Comparison of ENCODE assay signal across 19 mouse cellular contexts in genomic region chr11:3431976-3432603, GRCm38 (mm10). TPM values are rescaled to one million over a fixed set of nuclear protein-coding genes. Genes with fewer than 3 reads are reported as not detected.
DNase-seq lines count a peak whose midpoint lies in the region; TF ChIP-seq lines count a peak whose summit lies in the region.
"Had no signal": no experiment of that assay in that cellular context is flagged by ENCODE, and none has a peak within 500 bp of the region (broad histone marks: within the 10 kb centered on the region; RNA-seq: fewer than 3 reads in every experiment).

No protein-coding gene starts in this region.

- peak overlapping the region; percentile 50 for H3K4me2 ChIP-seq in myocyte (ENCODE audit: low read depth)
- H3K4me2 ChIP-seq: forebrain, embryonic 15.5 days; heart, embryonic 11.5 days; heart, embryonic 15.5 days; hindbrain, embryonic 15.5 days had no signal

- H3K36me3 ChIP-seq in myocyte (ENCODE audit: control insufficient read depth, insufficient read depth), result peaks cover 29% of the 10 kb centered on the region
- H3K36me3 ChIP-seq: forebrain, embryonic 15.5 days; heart, embryonic 15.5 days; hindbrain, embryonic 15.5 days had no signal

- peaks cover 74% of the 10 kb centered on the region for H3K79me2 ChIP-seq in myocyte (ENCODE audit: control insufficient read depth, insufficient read depth)

- H3K27me3 ChIP-seq in myocyte (ENCODE audit: control insufficient read depth, insufficient read depth, insufficient read length), result no peaks in the 10 kb centered on the region
- H3K27me3 ChIP-seq: forebrain, embryonic 15.5 days; heart, embryonic 15.5 days; hindbrain, embryonic 15.5 days; Patski had no signal

- TF ChIP-seq POLR2A in myocyte (IDR thresholded peaks at IDR 0.05; ENCODE audit: insufficient read length, low read depth), result no peak

- H3ac ChIP-seq in myocyte (ENCODE audit: control insufficient read depth, insufficient read length), result no peak overlapping the region

- peak overlapping the region; percentile 23 for H3K4me3 ChIP-seq in myocyte
- H3K4me3 ChIP-seq: forebrain, embryonic 15.5 days; heart, adult 2 months; heart, embryonic 15.5 days; hindbrain, embryonic 10.5 days; hindbrain, embryonic 15.5 days had no signal

- DNase-seq in cerebellum, adult 9-11 months, result peak; percentile 14
- DNase-seq in cerebellum, postnatal 25 days, result no peak
- DNase-seq in ovary, postnatal 36 days (ENCODE audit: low spot score), result peak; percentile 28
- no peak for DNase-seq in ovary, postnatal 10 days (ENCODE audit: low spot score)
- peak; percentile 49 for DNase-seq in adrenal gland, postnatal 10 days
- no peak for DNase-seq in urinary bladder, postnatal 4 days (ENCODE audit: low spot score in 2 of 2)
- DNase-seq in thymus, postnatal 0 days (ENCODE audit: low spot score), result no peak
- DNase-seq: cerebellum, adult 11-12 months; cerebellum, adult 9-10 months; gastrocnemius, postnatal 10 days; heart, adult 2 months; heart, postnatal 14 days had no signal

TF ChIP-seq in myocyte, 11 proteins besides CTCF, POLR2A, EP300 and RAD21:
- TF ChIP-seq POLR2AphosphoS2 (IDR thresholded peaks at IDR 0.05; ENCODE audit: insufficient read length, low read depth) (peak; percentile 51), TCF12 (IDR thresholded peaks at IDR 0.05; ENCODE audit: insufficient read depth, poor library complexity, severe bottlenecking) (no peak), MYOD1 (IDR thresholded peaks at IDR 0.05; ENCODE audit: control insufficient read depth in 1 of 3, insufficient read length in 2 of 3, low read depth in 2 of 3) (no peak)

RNA-seq across cellular contexts. Expression of gene Rnf185, which starts 20.1 kb away (rescaled TPM):
- total RNA-seq in adrenal gland, postnatal 10 days (2021), result 10 to 100 TPM; 28.3 to 30.5 TPM
- 47.2 TPM for polyA plus RNA-seq in myocyte (2012; fragmentation: generic; extraction: Trizol)
- polyA plus RNA-seq in thymus, postnatal 0 days (2015; fragmentation: Nextera tagmentation; extraction: Ambion mirVana), result 17.2 and 17.4 TPM in 2 replicates

RNA-seq across cellular contexts. Expression of gene Limk2, which starts 23.1 kb away (rescaled TPM):
- 10 to 100 TPM; 23.8 to 33.2 TPM for total RNA-seq in adrenal gland, postnatal 10 days (2021)
- polyA plus RNA-seq in myocyte (2012; fragmentation: generic; extraction: Trizol), result 37.8 TPM
- 46.8 and 47.0 TPM in 2 replicates for polyA plus RNA-seq in thymus, postnatal 0 days (2015; fragmentation: Nextera tagmentation; extraction: Ambion mirVana)

RNA-seq across cellular contexts. Expression of gene Pla2g3, which starts 56.0 kb away (rescaled TPM):
- total RNA-seq in adrenal gland, postnatal 10 days (2021), result under 1 TPM in 1 of 2 experiments, not detected in 1; 0.21 TPM
- 0.62 TPM for polyA plus RNA-seq in myocyte (2012; fragmentation: generic; extraction: Trizol)
- 0.90 TPM in 2 replicates for polyA plus RNA-seq in thymus, postnatal 0 days (2015; fragmentation: Nextera tagmentation; extraction: Ambion mirVana)

Comparison
In these comparisons a context has a peak if more than half of its experiments do, and no peak if none do; other contexts are left out.
1. DNase-seq: peak in cerebellum, adult 9-11 months (single experiment), ovary, postnatal 36 days (single experiment) and adrenal gland, postnatal 10 days (single experiment); none in cerebellum, postnatal 25 days (0 of 2), ovary, postnatal 10 days (single experiment), urinary bladder, postnatal 4 days (0 of 2) and thymus, postnatal 0 days (single experiment).